Mouse (Mus musculus) heart, postnatal 25 days (tissue): ENCODE results near the gene Mgrn1. TPM values are rescaled to one million over a fixed set of nuclear protein-coding genes. Genes with fewer than 3 reads are reported as not detected.

Experiments used
- DNase-seq: peaks from one replicate; pipeline ENCODE4 v3.0.0; 2022; ENCODE audit warnings: low spot score
- intact Hi-C: fragments of 180-260 bp; cut with DNase I; formaldehyde crosslinking; loops from one replicate; pipeline ENCODE4 v1.15.1; 2025
- total RNA-seq, 2 experiments: library from RNA; stranded (reverse); gene quantifications; 2 replicates each; pipeline ENCODE4 v1.2.3; 2021

The Mgrn1 gene
- total RNA-seq: 100 to 1,000 TPM; 147 to 148 TPM

DNA sequence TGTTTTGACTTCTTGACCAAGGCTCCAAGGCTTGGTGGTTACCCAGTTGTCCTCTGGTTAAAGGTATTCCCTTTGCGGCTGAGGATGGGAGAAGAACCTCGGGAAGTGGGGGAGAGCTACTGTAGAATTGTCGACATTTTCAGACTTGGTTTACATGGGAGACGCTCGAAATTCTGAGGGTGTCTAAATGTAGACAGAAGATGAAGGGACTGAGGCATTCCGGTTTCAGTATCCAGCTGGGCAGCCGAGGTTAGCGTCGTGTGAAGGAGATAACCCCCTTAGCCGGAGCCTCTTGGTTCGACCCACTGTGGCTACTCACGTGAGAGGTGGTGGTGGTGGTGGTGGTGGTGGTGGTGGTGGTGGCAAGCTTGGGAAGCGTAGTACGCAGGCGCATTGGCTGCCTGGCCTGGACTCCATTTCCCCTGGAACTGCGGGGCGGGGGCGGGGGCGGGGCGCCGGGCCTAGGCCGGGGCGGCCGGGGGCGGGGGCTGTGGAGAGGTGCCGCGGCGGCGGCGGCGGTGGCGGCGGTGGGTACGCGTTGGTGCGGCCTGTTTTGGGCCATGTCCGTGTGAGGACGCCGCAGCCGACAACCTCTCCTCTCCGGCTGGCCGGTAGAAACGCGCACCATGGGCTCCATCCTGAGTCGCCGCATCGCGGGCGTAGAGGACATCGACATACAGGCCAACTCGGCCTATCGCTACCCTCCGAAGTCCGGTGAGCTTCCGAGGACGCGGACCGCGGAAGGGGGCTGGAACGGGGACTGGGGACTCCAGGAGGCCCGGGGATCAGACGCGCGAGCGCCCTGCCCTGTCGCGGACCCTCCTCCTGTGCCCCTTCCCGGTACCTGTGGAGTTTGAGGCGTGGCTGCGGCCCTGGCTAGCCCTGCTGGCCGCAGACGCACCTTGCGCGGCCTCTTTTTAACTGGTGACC is at the start of gene Mgrn1:
Mgrn1 (plus strand) TSS at position 490 of the 930 bp plus-strand sequence.
- intact Hi-C loops: loop anchor here (2.0 kb wide), 1 partner anchor 55 kb away; no protein-coding TSS in a partner anchor
- DNase-seq: peak; percentile 76

DNA sequence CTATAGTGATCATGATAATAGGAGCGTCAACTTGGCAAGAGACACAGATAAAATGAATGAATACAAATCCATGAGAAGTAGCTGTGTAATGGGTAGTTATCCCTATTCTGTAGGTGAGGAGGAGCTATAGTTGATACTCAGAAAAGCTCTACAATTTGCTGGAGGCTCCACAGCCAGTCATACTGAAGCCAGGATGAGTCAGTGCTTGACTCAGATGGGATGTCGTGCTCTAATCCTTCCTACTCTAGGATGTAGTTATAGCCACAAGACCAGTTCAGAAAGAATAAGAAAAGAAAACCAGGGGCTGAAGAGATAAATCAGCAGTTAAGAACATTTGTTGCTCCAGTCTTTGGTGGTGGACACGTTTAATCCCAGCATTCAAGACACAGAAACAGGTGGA is 48.4 kb upstream of the Mgrn1 start:
- no peak for DNase-seq
- intact Hi-C loops: no loop called here

GRCm38 (mm10) chr16:4839552-4839951 is 46.5 kb upstream of the Mgrn1 start:
- DNase-seq: no peak
- intact Hi-C loops: no loop called here

GRCm38 (mm10) chr16:4840231-4840630 is 45.8 kb upstream of the Mgrn1 start:
- intact Hi-C loops: no loop called here
- no peak for DNase-seq

- no peak for DNase-seq
- intact Hi-C loops: no loop called here
Observed at GRCm38 (mm10) chr16:4847041-4847440, 39.0 kb upstream of the Mgrn1 start.

DNA sequence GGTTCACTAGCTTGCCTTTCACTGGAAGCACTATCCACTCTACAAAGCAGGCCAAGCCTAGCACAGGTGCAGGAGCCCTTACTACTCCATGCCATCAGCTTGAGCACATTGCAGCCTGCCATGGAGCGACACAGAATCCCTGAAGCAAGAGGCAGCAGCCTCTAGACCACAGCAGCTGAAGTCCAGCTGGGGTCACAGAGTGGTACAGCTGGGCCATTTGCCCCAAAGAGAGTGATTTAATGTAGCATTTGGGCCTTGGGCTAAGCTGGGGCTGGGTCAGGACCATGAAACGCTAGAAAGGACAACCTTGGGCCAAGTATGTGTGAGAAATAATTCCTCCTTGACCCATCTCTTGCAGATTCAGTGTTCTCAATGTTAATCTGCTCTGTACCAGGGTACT is 38.0 kb upstream of the Mgrn1 start:
- DNase-seq: no peak
- intact Hi-C loops: no loop called here

- no peak for DNase-seq
- intact Hi-C loops: no loop called here
Observed at GRCm38 (mm10) chr16:4850361-4850760, 35.7 kb upstream of the Mgrn1 start.

- intact Hi-C loops: no loop called here
- DNase-seq: no peak
Observed at GRCm38 (mm10) chr16:4850938-4851628, 35.0 kb upstream of the Mgrn1 start.

DNA sequence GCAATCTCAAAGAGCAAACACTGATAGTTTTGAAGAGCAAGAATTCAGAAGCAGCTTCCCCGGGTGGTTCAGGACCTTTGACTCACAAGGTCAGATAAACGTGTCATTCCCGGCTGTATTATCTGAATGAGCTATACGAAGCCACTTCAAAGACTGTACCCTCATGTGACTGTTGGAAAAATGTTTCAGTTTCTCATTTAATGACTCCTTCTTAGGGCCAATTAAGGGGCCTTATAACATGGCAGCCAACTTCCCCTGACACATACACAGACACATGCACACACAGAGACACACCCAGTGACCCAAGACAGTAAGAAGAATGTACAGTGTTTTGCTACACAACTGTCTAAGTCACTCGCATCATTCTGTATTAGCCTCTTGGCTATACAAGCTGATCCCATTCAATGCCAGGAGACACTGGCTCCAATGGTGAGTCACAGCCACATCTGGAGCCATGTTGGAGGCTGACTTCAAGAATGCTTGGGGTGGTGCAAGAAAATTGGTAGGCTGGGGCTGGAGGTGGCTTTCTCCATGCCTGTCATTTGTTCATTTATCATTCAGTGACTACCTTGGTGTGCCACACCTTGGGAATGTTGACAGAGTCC is 30.9 kb upstream of the Mgrn1 start:
- intact Hi-C loops: no loop called here

DNA sequence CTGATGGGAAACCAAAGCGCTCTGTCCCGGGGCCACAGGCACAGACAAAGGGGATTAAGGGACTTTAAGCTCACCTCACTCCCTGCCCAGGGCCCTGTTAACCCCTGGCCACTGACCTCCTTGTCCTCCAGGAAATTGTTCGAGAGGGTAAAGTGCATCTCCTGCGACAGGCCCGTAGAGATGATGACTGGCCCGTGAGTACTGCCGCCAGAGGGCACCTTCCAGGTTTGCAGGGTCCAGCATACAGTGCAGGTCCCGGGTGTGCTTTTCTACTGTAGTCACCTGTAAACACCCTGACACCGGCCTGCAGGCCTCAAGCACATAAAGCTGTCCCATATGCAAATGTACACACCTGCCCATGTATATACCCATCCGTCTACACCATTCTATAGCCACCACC is 24.7 kb upstream of the Mgrn1 start:
- intact Hi-C loops: loop anchor here (5.0 to 10.0 kb wide), 4 partner anchors 97 to 286 kb away; partner anchors contain the start of gene Sec14l5
- no peak for DNase-seq

More for the DNA sequence above, 30.9 kb upstream of the Mgrn1 start:
- no peak for DNase-seq

DNA sequence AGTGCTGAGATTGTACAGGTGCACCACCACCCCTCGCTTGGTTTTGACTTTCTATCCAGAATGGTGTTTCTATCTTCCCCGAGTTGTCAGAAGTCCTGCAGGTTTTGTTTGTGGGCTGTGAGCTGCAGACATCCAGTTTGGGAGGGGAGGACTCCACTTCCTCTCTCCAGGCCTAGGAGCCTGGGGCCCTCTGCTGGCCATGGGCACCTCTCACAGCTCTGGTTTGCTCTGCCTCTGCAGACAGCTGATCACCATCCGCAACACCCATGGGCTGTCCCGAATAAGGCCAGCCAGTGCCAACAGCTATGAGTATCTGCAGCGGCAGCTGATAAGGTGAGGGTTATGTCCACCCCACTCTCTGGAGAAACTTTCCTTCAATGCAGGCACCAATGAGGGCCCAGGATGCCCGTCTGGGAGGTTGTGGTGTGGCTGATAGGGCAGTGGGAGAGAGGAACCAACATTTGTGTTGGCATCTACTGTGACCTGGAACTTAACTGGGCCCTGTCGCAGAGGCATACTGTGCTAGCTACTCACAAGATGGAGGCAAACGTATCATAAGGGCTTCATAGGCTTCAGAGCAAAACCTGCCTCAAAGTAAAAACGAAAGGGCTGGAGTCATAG is 23.1 kb upstream of the Mgrn1 start:
- DNase-seq: peak; percentile 64
- intact Hi-C loops: loop anchor here (5.0 to 10.0 kb wide), 4 partner anchors 98 to 284 kb away; partner anchors contain the start of gene Sec14l5

DNA sequence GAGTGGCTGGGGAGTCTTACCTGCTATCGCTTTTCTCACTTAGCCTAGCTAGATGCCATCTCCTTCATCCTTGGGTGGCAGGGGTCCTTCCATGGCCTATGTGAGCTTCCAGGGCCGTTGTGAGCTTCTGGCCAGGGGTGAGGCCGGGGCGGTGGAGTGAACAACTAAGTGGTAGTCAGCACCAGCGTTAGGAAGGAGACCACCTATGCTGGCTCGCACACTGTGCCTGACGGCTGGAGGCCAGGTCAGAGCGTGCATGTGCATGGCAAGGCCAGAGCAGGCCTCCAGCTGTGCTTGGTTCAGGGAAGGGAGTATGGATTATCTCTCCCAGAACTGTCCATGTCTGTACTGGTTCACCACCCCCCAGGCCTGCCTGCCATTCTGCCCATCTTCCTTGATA is 22.3 kb upstream of the Mgrn1 start:
- intact Hi-C loops: loop anchor here (5.0 to 10.0 kb wide), 4 partner anchors 99 to 284 kb away; partner anchors contain the start of gene Sec14l5
- DNase-seq: no peak

DNA sequence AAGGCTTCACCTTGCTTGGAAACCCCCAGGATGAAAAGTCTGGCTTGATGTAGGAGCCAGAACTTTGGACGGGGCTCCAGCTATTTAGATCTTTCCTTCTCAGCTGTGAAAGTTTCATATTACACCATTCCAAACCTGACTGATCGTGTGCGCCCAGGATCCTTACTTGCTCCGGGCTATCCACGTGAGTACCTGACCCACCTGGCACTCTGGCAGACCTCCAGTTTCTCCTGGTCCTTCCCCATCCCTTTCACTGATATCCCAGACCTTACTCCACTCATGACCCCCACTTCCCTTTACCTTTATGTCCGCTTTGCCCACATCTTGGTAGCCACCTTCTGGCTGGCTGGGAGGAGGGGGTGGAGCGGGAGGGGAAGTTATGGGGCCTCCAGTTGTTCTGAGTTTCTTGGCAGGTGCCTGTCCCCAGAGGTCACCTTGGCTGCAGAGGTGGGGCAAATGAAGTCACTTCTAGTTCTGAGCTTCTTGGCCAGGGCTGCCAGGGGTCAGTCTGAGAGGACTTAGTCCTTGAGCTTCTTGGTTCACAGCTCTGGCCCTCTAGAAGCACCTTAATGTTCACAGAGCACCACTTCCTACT is 19.9 kb upstream of the Mgrn1 start:
- intact Hi-C loops: loop anchor here (10.0 kb wide), 1 partner anchor 101 kb away; no protein-coding TSS in a partner anchor
- no peak for DNase-seq

GRCm38 (mm10) chr16:4870490-4870889 is 15.6 kb upstream of the Mgrn1 start:
- no peak for DNase-seq
- intact Hi-C loops: no loop called here

DNA sequence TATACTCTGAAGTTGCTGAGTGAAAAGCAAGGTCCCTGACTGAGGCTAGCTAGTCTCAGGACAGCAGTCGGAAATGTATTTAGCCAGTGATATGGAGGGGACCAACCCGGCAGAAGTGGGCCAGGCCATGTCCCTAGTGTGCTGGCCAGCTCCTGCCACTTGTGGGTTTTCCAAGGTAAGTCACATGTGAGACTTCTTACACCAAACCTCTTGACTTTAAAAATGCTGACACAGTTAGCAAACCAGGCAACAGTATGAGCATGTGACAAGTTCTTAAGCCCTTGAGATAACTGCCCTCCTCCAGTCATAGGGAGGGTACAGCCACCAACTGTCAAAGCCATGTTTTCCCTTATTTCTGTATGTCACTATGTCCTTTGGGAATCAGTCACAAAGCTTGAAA is 14.1 kb upstream of the Mgrn1 start:
- no peak for DNase-seq
- intact Hi-C loops: no loop called here

DNA sequence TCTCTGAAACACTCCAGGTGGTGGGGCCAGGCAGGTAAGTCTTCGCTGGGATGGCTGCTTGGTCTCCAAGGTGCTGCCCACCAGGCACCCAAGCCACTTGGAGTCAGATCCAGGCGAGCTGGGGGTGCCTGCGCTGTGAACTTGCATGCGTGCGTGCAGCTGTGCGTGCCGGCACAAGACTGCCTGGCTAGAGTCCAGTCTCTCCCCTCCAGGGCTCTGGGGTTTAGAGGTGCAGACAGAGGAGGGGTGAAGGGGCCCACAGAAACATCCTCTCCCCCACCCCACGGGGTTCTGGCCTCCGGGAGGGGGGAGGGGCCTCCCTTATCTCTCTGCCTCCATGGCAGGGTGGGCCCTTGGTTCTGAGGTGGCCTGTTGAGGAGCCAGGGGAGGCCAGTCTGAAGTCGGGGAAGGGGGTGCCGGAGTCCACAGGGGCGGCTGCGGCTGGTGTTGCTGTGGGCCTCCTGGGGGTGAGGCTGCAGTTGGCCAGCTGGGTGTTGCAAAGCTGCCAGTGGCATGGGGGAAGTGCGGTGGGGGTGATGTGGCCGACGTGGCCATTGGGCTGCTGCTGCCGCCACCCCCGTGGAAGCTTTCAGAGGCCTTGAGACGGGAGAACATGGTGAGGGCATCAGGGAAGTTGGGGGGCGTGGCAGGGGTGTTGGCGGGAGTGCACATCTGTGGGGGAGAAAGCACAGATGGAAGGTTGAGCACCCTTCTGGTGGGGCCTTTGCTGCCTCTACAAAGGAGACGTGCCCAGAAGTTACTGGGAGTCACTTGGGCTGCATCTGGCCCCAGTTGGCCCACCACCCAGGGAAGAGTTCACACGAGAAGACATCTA is 10.6 kb upstream of the Mgrn1 start:
- no peak for DNase-seq
- intact Hi-C loops: no loop called here

GRCm38 (mm10) chr16:4876033-4876680 is 9.9 kb upstream of the Mgrn1 start:
- intact Hi-C loops: no loop called here
- no peak for DNase-seq

DNA sequence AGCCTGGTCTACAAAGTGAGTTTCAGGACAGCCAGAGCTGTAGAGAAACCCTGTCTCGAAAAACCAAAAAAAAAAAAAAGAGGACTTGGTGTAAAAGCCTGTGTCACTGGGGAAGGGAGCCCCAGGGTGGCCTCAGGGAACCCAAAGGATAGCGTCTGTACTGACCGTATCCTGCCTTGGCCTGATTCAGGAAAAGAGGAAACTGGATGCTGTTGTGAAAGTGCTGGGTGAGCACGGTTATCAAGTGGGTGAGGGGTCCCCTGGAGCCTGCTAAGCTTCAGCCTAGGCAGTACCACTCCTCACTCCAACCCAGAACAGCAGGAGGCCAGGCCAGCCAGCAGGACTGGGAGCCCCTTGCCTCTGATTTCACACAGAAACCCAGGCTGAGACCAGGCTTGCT is 8.9 kb upstream of the Mgrn1 start:
- no peak for DNase-seq
- intact Hi-C loops: no loop called here
